Mouse (Mus musculus) liver, adult 2 months (tissue): ENCODE data around the gene Pwwp2b. TPM values are rescaled to one million over a fixed set of nuclear protein-coding genes. Genes with fewer than 3 reads are reported as not detected.
A peak's percentile ranks its signal among the peaks of the same experiment; 100 is the strongest.

Experiments
- DNase-seq: peaks from one replicate; pipeline ENCODE4 v3.0.0-alpha.2; 2011; ENCODE audit warnings: low read depth, low spot score; ENCODE audit errors: extremely low read depth
- H3K27ac ChIP-seq: fragments of 200-500 bp; replicated peaks from 2 replicates; pipeline ENCODE4 v1.5.1; 2012; ENCODE audit warnings: low read depth, mild to moderate bottlenecking, control low read depth, inconsistent platforms, low read length; ENCODE audit not compliant: insufficient read depth
- H3K27me3 ChIP-seq: fragments of 200-500 bp; 2 replicates; pipeline ENCODE4 v1.6.1; 2012; ENCODE audit warnings: mild to moderate bottlenecking, moderate library complexity, low read length, inconsistent platforms; ENCODE audit not compliant: control insufficient read depth, insufficient read depth
- H3K36me3 ChIP-seq: fragments of 200-500 bp; 2 replicates; pipeline ENCODE4 v1.6.1; 2012; ENCODE audit warnings: low read length, inconsistent platforms; ENCODE audit not compliant: control insufficient read depth, insufficient read depth
- H3K4me1 ChIP-seq: fragments of 200-500 bp; 2 replicates; pipeline ENCODE4 v1.6.1; 2011; ENCODE audit warnings: low read length; ENCODE audit not compliant: control insufficient read depth, insufficient read depth
- H3K4me3 ChIP-seq: fragments of 200-500 bp; 2 replicates; pipeline ENCODE4 v1.5.1; 2011; ENCODE audit warnings: low read depth, mild to moderate bottlenecking, control low read depth, low read length, moderate library complexity; ENCODE audit not compliant: insufficient read depth
- H3K79me2 ChIP-seq: fragments of 200-500 bp; 2 replicates; pipeline ENCODE4 v1.6.1; 2012; ENCODE audit warnings: inconsistent platforms, mild to moderate bottlenecking, low read length, moderate library complexity; ENCODE audit not compliant: control insufficient read depth, insufficient read depth
- H3K9ac ChIP-seq: fragments of 200-500 bp; 2 replicates; pipeline ENCODE4 v1.6.1; 2012; ENCODE audit warnings: low read depth, mild to moderate bottlenecking, control low read depth, inconsistent platforms, low read length
- CTCF ChIP-seq: fragments of 200-500 bp; IDR thresholded peaks from 2 replicates; pipeline ENCODE4 v1.5.1; 2011; ENCODE audit warnings: low read depth, low read length, control low read depth
- POLR2A ChIP-seq: fragments of 200-500 bp; IDR thresholded peaks from 2 replicates; pipeline ENCODE4 v1.6.1; 2011; ENCODE audit warnings: low read length, control low read depth; ENCODE audit not compliant: insufficient read depth; ENCODE audit errors: extremely low read depth
- WGBS: fragments of 180-500 bp; shearing (Covaris S2); methylation state at CpG from one replicate; pipeline ENCODE4 v1.1.7; 2018; 5-methylcytosine and 5-hydroxymethylcytosine counted together
- polyA plus RNA-seq: library from polyadenylated mRNA; depleted of rRNA; stranded (reverse); fragments of >200 nt; gene quantifications from 2 replicates; pipeline ENCODE4 v1.2.3, GENCODE M21; 2012
- total RNA-seq: library from RNA; depleted of rRNA; stranded (reverse); fragments of >200 nt; gene quantifications from 2 replicates; pipeline ENCODE4 v1.2.3, GENCODE M21; 2014

Gene Pwwp2b
- total and polyA plus RNA-seq, 2 experiments, result 0.65 to 2.1 TPM

DNA sequence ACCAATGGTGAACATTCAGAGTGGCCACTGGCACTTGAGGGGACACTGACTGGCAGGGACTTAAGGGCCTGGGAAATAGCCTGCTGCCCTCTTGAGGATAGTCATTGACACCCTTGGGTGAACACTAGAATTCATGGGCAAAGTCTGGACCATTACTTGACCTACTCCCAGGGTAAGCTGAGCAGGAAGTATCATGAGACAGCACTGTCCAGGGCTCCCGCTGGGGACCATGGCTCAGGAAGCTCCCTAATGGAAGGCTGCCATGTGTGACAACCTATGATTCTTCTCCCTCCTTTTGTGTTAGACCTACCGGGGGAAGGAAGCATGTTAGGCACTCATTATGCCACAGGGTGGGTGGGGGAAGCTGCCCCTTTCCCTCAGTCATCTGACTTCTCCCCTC lies 58.8 kb downstream of the Pwwp2b start:
- TF ChIP-seq POLR2A, result no peak
- no peak for TF ChIP-seq CTCF
- Histone ChIP-seq H3K36me3 (no peaks in the 10 kb centered on the region), H3K4me1 (no peaks in the 10 kb centered on the region), H3K27ac (no peak overlapping the region), H3K79me2 (no peaks in the 10 kb centered on the region), H3K9ac (no peak overlapping the region), H3K27me3 (no peaks in the 10 kb centered on the region), H3K4me3 (no peak overlapping the region)
- WGBS, result 72% methylated on average over 2 of the region's 2 CpGs
- no peak for DNase-seq

- Histone ChIP-seq H3K4me3 (no peak overlapping the region), H3K27ac (peak overlapping the region; percentile 41), H3K36me3 (no peaks in the 10 kb centered on the region), H3K79me2 (no peaks in the 10 kb centered on the region), H3K9ac (no peak overlapping the region), H3K4me1 (no peaks in the 10 kb centered on the region), H3K27me3 (no peaks in the 10 kb centered on the region)
- peak; percentile 21 for DNase-seq
- 80% methylated on average over 8 of the region's 8 CpGs for WGBS
- TF ChIP-seq CTCF (no peak), POLR2A (no peak)
Observed at GRCm38 (mm10) chr7:139308140-139308895, 60.0 kb downstream of the Pwwp2b start.

DNA sequence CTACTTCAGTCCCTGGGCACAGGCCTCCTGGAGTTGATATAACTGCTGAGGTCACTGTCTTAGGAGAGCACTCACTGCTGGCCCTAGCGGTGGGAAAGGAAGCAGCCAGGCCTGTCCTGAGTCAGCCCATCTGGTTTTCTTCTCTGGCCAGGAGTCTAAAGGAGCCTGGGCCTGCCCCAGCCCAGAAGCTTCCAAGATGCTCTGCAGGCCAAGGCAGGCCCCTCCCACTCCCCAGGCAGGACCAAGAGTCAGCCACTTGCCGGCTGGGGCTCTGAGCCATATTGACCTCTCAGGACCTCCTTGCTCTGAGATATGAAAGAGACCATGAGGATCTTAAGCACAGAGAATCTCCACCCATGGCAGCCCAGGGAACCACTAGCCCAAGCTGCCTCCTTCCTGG lies 60.8 kb downstream of the Pwwp2b start:
- peak; percentile 24 for DNase-seq
- H3K9ac ChIP-seq, result no peak overlapping the region
- no peaks in the 10 kb centered on the region for H3K79me2 ChIP-seq
- no peaks in the 10 kb centered on the region for H3K27me3 ChIP-seq
- no peaks in the 10 kb centered on the region for H3K4me1 ChIP-seq
- H3K27ac ChIP-seq, result peak overlapping the region; percentile 41; the same call in 1 of the 2 replicates
- no peak overlapping the region for H3K4me3 ChIP-seq
- TF ChIP-seq POLR2A (no peak), CTCF (peak; percentile 15; the same call in 1 of the 2 replicates)
- no peaks in the 10 kb centered on the region for H3K36me3 ChIP-seq
- WGBS, result 65% methylated on average over 2 of the region's 2 CpGs

- H3K27me3 ChIP-seq, result no peaks in the 10 kb centered on the region
- H3K79me2 ChIP-seq, result no peaks in the 10 kb centered on the region
- H3K4me3 ChIP-seq, result no peak overlapping the region
- WGBS, result 83% methylated on average over 6 of the region's 6 CpGs
- no peak overlapping the region for H3K9ac ChIP-seq
- H3K36me3 ChIP-seq, result no peaks in the 10 kb centered on the region
- no peak for DNase-seq
- no peaks in the 10 kb centered on the region for H3K4me1 ChIP-seq
- H3K27ac ChIP-seq, result no peak overlapping the region
- no peak for TF ChIP-seq CTCF
- TF ChIP-seq POLR2A, result no peak
Observed at GRCm38 (mm10) chr7:139310487-139310951, 62.2 kb downstream of the Pwwp2b start.

DNA sequence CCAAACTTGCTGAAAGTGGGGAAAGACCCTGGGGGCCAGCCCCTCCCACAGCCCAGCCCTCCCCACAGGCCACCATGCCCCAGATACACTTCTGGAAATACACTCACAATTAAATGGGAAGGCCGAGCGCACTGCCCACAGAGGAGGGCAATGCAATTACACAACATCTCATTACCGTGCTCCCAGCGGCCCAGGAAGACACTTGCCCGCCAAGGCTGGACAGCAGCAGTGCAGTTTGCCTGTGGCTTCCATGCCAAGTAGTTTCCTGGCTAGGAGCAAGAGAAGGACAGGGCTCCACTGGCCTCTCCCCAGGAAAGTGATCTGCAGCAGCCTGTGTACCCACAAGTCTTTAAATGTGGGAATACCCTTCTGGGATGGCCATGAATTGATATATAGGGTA lies 64.4 kb downstream of the Pwwp2b start:
- Histone ChIP-seq H3K4me1 (no peaks in the 10 kb centered on the region), H3K36me3 (no peaks in the 10 kb centered on the region), H3K27me3 (no peaks in the 10 kb centered on the region), H3K9ac (no peak overlapping the region), H3K79me2 (no peaks in the 10 kb centered on the region), H3K27ac (no peak overlapping the region), H3K4me3 (no peak overlapping the region)
- TF ChIP-seq POLR2A (no peak), CTCF (no peak)
- 71% methylated on average over 5 of the region's 5 CpGs for WGBS
- no peak for DNase-seq

DNA sequence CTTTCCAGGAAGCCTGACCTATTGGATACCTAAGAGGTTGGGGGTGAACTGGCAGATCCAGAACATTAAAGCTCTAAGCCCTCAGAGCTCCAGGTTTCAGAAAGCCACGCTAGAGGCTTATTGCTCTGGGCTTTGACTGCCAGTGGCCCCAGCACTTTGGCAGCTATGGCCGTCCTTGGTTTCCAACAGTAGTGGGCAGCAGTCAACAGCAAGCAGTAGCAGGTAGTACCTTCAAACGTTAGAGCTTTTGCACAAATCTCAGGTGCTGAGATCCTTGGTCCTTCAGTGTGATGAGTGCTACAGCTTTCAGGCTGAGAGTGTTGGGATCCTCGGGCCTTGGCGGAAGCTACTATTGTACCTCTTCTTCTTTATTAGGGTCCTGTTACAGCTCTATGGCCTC lies 65.1 kb downstream of the Pwwp2b start:
- H3K36me3 ChIP-seq, result no peaks in the 10 kb centered on the region
- H3K4me3 ChIP-seq, result no peak overlapping the region
- no peak for DNase-seq
- no peak overlapping the region for H3K27ac ChIP-seq
- TF ChIP-seq POLR2A (no peak), CTCF (no peak)
- WGBS, result 81% methylated on average over 5 of the region's 5 CpGs
- no peak overlapping the region for H3K9ac ChIP-seq
- H3K27me3 ChIP-seq, result no peaks in the 10 kb centered on the region
- no peaks in the 10 kb centered on the region for H3K4me1 ChIP-seq
- no peaks in the 10 kb centered on the region for H3K79me2 ChIP-seq
